Mouse (Mus musculus) natural killer cell, adult 2 months (primary cell): ENCODE data around the gene Unk.

ENCODE experiments used
- DNase-seq, 2 experiments: peaks; one replicate each; pipeline ENCODE4 v3.0.0; 2022; ENCODE audit warnings: low spot score in 2 of 2

Gene Unk

DNA sequence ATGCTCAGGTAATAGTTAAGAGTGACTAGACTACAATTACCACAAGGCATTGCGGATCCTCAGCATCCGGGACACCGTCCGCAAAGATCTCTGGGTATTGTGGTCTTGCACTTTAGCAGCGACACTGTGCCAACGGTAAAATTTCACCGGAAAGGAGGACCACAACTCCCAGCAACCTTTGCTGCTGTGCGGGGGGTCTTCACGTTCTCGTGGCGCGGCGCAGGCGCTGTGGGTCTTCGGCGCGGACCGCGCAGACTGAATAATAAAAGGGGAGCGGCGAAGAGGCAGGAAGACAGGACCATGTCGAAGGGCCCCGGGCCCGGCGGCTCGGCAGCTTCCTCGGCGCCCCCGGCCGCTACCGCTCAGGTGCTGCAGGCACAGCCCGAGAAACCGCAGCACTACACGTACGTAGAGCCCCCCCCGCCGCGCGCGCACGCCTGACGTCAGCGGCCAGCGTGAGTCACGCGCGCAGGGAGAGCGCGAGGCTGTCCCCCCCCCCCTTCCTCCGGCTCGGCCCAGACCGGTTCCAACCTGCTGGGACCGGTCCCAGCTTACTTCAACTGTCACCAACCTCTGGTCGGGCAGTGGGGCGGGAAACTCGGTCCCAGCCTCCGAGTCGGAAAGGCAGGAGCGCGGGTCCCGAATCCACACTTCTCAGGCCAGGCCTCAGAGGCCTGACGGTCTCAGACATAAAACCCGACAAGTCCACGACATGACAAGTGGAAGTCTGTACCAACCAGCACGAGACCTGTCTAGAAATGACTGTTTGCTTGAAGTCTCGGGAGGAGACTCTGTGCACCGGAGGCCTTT, at the start of gene Unk:
TSS of gene Unk (plus strand) at position 235 of the 810 bp plus-strand sequence.
- DNase-seq = peak; percentile 97

DNA sequence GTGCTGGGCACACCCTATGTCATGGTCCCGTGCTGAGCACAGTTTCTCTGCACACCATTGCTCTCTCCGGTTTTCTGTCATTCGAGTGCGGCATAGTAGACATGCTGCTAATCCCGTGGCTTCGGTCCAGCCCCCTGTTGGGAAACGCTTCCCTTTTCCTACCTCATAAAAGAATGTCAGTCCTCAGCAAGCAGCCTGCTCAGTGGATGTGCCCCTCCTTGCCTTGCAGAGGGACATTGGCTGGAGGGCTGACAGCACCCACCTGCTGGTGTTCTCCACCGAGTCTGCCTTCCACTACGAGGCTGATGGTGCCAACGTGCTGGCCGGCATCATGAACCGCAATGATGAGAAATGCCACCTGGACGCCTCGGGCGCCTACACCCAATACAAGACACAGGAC, 47.6 kb upstream of the Unk start:
- no peak for DNase-seq

DNA sequence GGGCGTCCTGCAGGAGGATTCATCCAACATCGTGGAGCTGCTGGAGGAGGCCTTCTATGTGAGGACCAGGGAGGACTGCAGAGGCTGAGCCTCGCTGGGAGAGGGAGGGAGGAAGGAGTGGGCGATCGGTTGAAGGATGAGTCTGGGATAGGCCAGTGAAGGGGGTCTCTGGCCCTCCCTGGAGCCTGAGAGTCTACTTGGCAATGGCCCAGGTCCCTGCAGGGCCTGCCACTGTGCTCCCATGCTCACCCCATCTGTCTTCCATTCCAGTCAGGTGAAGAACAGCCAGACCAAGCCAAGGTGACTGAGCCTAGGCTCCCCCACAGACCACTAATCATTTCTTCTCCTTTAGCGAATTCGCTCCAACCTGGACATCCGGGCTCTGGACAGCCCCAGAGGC, 46.8 kb upstream of the Unk start:
- no peak for DNase-seq

DNA sequence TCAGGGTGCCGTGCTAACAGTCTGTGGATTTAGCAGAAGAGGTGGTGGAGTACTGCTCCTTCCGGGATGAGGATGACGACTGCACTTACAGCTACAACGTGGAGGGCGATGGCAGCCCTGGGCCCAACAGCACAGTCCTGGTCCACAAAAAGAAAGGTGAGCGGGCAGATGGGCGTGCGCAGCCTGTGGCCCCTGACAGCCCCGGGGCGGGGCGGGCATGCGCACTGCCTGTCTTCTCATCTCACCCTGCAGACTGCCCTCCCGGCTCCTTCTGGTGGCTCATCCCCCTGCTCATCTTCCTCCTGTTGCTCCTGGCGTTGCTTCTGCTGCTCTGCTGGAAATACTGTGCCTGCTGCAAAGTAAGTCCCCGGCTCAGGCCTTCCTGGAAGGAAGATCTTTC, 40.4 kb upstream of the Unk start:
- no peak for DNase-seq

DNA sequence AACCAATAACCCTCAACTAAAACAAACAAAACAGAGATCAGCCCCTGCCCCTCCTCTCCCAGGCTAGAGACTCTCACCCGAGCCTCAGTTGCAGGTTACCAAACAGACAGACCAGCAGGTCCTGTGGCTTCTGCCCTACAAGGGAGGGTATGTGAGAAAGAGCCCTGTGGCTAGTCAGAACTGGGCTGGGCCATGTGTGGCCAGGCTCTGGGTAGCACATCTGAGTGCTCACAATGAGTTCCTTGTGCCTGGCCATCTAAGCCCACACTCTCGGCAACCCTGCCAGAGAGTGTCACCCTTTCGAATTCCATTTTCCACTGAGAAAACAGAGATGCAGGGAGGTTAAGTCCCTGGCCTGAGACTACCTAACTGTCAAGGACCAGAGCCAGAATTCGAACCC, 38.0 kb upstream of the Unk start:
- DNase-seq = no peak

DNA sequence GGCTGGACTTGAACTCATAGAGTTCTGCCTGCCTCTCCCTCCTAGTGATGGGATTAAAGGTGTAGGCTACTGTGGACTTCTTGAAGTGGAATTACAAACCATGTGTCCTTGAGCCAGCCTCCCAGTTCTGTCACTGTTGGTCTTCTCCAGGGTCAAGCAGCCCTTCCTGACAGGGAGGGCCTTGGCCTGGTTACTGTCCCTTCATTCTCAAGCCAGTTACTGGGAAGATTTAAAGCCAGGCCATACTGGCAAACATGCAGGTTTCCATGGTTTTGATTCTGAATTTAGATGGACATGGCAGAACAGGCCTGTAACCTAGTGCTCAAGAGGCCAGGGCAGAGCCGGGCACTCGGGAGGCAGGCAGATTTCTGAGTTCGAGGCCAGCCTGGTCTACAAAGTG, 34.9 kb upstream of the Unk start:
- DNase-seq = no peak

DNA sequence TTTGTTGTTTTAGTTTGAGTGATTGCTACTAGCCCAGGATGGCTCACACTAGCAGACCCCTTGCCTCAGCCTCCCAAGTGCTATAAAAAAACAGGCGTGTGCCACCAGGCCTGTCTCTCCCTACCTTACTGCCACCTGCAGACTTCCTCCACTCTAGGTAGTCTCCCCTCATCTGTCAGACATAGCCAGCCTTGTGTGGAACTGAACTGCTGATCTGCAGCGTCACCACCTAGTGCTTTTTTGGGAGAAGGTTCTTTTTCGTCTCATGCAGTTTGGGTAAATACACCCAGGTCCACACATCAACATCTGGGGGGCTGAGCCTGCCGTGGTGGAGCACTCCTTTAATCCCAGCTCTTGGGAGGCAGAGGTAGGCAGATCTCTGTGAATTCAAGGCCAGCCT, 33.1 kb upstream of the Unk start:
- DNase-seq = no peak

DNA sequence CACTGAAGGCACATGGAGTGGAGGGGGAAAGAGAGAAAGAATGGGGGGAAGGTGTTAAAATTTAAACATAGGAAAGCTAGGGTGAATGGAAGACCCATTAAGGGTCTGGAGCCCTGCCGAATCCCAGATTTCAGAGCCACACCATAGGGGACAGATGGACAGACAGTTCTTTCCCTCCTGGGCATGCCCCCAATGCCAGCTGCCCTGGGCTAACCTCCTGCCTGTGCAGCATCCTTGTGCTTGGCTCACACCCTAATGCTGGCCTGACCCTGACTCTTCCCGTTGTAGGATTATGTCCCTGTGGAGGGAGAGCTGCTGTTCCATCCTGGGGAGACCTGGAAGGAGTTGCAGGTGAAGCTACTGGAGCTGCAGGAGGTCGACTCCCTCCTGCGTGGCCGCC, 32.5 kb upstream of the Unk start:
- no peak for DNase-seq

DNA sequence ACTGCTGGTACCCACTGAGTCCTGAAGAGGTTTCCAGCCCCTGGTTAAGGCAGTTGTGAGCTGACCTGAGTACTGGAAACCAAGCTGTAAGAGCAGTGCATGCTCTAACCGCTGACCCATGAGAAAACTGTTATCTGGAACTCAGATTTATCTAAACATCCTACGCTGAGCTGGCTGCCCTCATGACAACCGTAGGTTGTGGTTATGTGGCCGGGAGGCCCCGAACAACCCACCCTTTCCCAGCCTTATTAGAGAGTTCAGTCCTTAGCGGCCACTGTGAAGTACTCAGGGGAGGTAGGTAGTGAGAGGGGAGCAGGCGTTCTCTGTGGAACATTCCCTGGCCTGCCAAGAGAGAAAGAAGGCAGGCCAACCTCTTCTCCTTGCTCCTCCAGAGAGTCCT, 31.1 kb upstream of the Unk start:
- no peak for DNase-seq

DNA sequence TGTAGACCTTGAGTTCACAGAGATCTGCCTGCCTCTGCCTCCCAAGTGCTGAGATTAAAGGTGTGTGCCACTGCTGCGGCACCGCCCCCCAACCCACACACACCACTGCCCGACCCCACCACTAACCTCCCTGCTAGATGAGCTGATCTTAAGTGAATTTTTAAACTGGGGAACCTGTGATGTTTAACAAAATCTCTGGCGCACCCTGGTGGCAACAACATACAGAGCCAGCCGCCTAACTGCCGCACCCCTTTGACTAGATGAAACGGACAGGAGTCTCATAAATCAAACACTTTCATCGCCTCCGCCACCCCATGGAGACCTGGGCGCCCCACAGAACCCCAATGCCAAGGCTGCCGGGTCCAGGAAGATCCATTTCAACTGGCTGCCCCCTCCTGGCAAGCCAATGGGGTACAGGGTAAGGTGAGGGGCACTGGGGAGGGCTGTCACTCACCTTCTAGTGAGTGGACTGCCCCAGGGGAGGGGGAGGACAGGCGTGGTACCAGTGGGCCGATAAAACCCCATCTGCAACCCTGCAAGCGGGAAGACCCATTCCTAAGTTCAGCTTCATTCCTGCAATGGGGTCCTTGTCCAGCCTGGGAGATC, 30.5 kb upstream of the Unk start:
- DNase-seq = peak; percentile 62 to 75

DNA sequence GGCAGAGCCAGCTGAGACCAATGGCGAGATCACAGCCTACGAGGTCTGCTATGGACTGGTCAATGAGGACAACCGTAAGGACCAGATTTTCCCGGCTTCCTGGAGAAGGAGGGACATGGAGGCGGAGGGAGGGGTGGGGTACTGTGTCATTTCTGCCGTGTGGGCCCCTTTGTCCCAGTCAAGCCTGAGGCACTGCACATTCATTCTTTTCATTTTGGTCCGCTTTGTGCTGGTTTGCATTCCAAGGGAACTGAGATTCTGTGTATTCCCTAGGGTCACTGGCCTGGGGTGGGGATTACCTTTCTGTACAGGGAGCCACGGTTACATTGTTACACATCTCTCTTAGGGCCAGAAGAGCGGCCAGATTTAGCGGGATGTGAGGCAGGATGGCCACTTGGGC, 29.5 kb upstream of the Unk start:
- DNase-seq = no peak

DNA sequence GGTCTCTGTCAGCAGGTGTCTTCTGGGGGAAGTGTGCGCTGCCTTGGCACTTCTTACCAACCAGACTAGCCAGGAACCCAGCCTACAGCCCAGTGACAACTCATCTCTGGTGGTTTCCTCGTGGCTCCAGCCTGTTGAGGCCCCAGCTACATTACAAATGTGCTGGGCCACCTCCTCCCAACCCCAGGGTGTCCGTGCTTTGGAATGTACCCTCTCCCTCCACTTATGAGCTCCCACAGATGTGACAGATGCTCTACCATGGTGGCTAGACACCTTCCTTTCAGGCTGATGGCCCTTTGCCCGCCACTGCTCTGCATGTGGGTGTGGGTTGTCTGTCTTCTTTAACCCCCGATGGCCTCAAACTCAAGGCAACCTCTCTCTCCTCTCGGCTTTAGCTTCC, 28.4 kb upstream of the Unk start:
- DNase-seq = no peak

DNA sequence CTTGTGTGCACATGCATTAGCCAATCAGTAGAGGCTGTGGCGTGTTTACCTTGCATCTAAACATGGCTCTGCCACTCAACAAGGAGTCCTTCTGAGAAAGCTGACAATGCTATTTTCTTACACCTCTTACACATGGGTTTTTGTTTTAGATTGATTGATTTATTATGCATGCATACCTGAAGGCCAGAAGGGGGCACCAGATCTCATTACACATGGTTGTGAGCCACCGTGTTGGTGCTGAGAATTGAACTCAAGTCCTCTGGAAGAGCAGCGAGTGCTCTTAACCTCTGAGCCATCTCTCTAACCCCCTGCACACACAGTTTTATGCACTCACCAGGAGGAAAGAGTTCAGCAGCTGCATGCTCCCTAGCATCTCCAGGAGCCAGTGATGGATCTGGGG, 27.2 kb upstream of the Unk start:
- DNase-seq = no peak

DNA sequence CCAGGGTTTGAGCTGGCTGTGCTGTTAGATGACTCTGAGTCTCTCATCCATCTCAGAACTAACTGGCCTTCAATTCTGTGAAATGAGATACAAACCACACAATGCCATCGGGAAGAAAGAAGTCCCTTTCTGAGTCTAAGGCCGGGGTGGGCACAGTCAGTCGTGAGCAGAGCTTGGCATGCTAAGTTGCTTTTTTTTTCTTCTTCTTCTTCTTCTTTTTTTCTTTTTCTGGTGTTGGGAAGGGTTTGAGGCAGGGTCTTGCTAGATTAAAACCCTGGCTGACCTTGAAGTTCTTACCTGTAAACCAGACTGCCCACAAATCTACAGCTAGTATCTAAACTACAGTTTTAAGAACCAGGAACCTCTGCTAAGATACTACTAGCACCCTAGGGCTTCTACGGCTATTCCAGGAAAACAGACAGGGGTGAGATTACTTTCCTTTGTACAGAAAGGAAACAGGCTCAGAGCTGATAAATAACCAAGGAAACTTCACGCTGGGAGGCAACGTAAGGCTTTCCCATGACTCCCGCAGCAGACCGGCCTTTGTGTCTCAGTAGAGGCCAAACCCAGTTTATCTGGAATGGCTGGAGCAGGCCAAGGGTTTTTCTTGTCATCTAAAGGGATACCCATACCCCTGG, 25.8 kb upstream of the Unk start:
- DNase-seq = no peak

DNA sequence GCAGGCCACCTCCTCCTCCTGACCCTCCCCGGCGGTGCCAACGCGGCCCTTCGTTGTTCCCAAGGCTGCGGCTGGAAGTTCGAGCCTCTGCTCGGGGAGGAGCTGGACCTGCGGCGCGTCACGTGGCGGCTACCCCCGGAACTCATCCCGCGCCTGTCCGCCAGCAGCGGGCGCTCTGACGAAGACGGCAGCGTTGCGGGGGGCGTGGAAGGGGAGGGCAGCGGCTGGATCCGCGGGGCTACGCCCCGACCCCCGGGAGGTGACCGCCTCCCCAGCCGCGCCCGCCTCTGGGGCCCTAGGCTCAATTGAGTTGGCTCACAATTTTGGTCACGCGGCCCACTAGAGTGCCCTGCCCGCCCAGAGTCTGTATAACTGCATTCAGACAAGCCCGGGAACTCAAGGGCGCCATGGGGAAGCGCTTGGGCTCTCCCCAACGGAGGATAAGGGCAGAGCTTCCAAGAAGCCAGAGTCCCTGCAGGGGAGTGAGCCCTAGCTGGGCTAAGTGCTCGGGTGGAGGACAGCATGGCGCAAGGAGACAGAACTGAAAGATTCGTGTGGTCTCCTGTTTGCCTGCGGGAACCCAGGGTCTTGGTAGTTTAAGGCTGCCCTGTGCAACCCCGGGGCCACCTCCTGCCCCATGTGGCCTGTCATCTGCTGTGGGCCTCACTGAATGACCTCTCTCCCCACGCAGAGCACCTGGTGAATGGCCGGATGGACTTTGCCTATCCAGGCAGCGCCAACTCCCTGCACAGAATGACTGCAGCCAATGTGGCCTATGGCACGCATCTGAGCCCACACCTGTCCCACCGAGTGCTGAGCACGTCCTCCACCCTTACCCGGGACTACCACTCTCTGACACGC, 25.1 kb upstream of the Unk start:
- DNase-seq = peak; percentile 55 to 64

DNA sequence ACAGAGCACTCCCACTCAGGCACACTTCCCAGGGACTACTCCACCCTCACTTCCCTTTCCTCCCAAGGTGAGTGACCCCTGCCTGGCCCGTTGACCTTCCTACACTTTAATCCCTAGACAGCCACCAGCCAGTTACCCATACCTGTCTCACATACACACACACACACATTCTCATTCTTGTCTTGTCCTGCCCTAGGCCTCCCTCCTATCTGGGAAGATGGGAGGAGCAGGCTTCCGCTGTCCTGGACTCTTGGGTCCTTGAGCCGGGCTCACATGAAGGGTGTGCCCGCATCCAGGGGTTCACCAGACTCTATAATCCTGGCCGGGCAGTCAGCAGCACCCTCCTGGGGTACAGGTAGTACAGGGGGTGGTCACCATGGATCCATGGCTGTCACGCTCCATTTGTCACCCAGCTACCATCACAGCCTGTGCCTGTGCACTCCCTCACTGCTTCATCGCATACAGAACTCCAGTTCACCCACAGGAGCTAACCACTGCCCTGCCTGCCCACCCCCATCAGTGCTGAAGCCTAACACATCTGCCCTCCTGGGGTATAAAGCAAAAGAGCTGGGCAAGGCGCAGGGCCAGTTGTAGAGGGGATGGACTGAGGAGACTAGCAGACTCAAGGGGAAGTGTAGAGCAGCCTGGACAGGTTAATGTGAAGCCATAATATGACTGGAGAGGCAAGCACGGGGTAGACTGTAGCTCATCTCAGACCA, 24.3 kb upstream of the Unk start:
- DNase-seq = no peak

DNA sequence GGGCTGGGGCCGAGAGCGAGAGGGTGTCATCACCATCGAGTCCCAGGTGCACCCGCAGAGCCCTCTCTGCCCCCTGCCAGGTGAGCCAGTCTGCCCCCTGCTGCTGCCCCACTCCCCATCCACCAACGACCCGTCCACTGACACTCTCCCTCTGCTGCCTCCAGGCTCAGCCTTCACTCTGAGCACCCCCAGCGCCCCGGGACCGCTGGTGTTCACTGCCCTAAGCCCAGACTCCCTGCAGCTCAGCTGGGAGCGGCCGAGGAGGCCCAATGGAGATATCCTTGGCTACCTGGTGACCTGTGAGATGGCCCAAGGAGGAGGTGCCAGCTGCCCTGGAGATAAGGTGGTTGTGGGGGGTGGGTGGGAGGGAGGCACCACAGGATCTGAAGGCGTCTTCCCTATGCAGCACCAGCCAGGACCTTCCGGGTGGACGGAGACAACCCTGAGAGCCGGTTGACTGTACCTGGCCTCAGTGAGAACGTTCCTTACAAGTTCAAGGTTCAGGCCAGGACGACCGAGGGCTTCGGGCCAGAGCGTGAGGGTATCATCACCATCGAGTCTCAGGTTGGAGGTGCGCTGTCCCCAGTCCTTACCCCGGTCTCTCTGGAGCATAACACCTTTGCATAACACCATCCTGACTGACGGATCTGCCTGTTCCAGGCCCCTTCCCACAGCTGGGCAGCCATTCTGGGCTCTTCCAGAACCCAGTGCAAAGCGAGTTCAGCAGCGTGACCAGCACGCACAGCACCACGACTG, 22.8 kb upstream of the Unk start:
- no peak for DNase-seq

DNA sequence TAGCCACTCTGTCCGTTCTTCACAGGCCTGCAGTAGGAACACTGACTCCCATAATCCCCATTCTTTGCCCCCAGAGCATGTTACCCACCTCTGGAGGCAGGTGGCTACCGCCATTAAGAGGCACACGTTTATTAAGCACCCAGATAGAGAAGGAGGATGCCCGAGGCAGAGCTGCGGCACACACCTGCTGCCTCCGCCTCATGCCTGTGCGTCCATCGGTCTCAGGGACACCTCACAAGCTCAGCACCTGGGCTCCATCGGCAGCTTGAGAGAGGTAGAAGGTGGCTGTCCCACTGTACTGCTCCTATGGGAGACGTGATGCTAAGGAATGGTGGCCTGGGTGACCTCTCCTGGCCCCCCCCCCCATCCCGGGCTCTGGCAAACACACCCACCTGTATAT, 21.7 kb upstream of the Unk start:
- DNase-seq = no peak

DNA sequence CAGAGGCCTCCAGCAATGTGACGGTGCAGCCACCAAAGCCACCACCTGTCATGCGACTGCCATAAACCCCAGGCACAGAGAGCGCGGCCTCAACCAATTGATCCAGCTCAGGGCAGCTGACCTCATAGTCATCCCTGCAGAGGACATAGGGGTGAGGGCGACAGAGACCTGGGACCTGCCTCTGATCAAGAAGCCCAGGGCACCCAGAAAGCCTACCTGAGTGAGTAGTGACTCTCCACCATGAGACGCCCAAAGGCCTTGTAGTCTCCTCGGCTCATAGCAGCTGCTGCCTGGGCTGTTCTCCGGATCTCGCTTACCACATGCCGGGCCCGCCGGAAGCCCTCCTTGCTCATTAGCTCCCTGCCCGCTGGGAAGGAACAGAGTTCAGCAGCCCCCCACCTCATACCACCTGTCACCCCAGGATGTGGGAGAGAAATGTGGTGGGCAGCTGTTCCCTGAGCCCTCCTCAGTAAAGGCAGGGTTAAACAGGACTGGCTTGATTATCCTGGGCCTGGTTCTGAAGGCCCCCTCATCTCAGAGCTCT, 21.2 kb upstream of the Unk start:
- DNase-seq = no peak

DNA sequence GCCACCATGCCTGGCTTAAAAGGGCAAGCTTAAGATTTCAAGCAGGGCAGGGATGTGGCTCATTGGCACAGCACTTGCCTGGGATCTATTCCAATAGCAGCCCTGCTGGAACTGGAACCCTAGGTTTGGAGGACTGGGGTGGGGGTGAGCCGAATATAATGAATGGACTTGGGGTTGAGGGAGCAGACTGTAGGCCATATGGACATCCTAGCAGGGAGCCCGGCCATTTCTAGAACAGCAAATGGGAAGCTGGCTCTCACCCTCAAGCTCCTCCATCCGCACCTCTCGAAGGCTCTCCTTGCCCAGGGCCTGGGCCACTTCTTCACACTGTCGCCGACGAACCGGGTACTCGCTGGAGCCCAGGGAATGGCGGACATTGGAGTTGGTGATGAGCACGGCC, 20.5 kb upstream of the Unk start:
- no peak for DNase-seq

DNA sequence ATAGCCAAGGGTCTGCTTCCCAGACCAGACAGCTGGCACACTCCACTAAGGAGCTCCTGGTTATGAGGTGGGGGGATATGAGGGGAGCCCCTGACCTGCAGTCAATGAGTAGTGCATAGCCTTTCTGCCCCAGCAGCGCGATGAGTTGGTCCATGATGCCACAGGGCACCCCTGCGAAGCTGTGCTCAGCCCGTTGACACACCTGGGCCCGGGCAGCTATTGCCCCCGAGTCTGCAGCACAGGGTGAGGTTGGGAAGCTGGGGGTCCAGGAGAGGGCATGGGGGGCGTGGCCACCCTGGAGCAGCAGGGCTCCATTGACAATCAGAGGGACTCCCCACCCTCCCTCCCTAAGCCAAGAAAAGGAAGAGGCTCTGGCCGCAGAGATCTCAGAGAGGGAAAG, 20.0 kb upstream of the Unk start:
- no peak for DNase-seq
